Mouse (Mus musculus): ENCODE data around the gene Dscaml1.

GRCm38 (mm10) chr9:45620049-45620448, 193.6 kb downstream of the Dscaml1 start:
- TF ChIP-seq POLR2A (IDR thresholded peaks at IDR 0.05; ENCODE audit: control insufficient read depth in 1 of 2, insufficient read depth in 1 of 2, low read depth in 1 of 2, low read length in 2 of 2, poor library complexity in 1 of 2), result no peak
- no peak for TF ChIP-seq CTCF (IDR thresholded peaks at IDR 0.05 in 2 of 3, conservative IDR thresholded peaks at IDR 0.05 in 1 of 3; ENCODE audit: control insufficient read depth in 1 of 3, insufficient read depth in 1 of 3, low read depth in 2 of 3, low read length in 3 of 3, poor library complexity in 1 of 3, severe bottlenecking in 1 of 3)
- TF ChIP-seq TCF12 (IDR thresholded peaks at IDR 0.05; ENCODE audit: low read depth, low read length), result no peak
- TF ChIP-seq POLR2AphosphoS2 (IDR thresholded peaks at IDR 0.05; ENCODE audit: low read length), result no peak
- TF ChIP-seq MEF2A (IDR thresholded peaks at IDR 0.05; ENCODE audit: extremely low read depth, insufficient replicate concordance, low read depth, low read length, poor library complexity, severe bottlenecking), result no peak
- no peak for TF ChIP-seq MAZ (IDR thresholded peaks at IDR 0.05; ENCODE audit: low read depth, low read length)
- no peak for TF ChIP-seq SMC3 (IDR thresholded peaks at IDR 0.05; ENCODE audit: low read depth, low read length)
